Mouse (Mus musculus) megakaryocyte progenitor cell, adult 5-6 weeks (primary cell): Measurements from ENCODE around the gene Trim54. TPM values are rescaled to one million over a fixed set of nuclear protein-coding genes. Genes with fewer than 3 reads are reported as not detected.

ENCODE experiments used
- ATAC-seq: replicated peaks from 2 replicates; pipeline ENCODE4 v1.8.0; 2016; ENCODE audit warnings: mild to moderate bottlenecking, moderate TSS enrichment, inconsistent platforms; ENCODE audit not compliant: poor library complexity
- total RNA-seq, 2 experiments: library from RNA; stranded (forward) in 1 of 2; stranded (reverse) in 1 of 2; fragments of 157-497, 149-512 nt in 1 of 2; fragments of 200-1000 nt in 1 of 2; gene quantifications; 2 replicates each; pipeline versions ENCODE4 v1.2.3 to v1.2.4; 2015 to 2017

Trim54 gene
- total RNA-seq, 2 experiments from 2014 or later = not detected

GRCm38 (mm10) chr5:31095711-31096480 lies 20.6 kb upstream of the Trim54 start:
- no peak for ATAC-seq

GRCm38 (mm10) chr5:31105814-31106335 lies 10.6 kb upstream of the Trim54 start, which contains the start of gene Dnajc5g:
Gene Dnajc5g (plus strand): TSS chr5:31106285.
- ATAC-seq = peak; percentile 34; the same call in 1 of the 2 replicates

GRCm38 (mm10) chr5:31108000-31108490 lies 8.5 kb upstream of the Trim54 start, which contains the start of gene Slc30a3:
Gene Slc30a3 (minus strand): TSS chr5:31108237.
- ATAC-seq = no peak

GRCm38 (mm10) chr5:31110781-31111180 lies 5.7 kb upstream of the Trim54 start:
- ATAC-seq = peak; percentile 55; the same call in 1 of the 2 replicates

- no peak for ATAC-seq
These were observed 400 bp downstream of the Trim54 start for GRCm38 (mm10) chr5:31116912-31117311.

DNA sequence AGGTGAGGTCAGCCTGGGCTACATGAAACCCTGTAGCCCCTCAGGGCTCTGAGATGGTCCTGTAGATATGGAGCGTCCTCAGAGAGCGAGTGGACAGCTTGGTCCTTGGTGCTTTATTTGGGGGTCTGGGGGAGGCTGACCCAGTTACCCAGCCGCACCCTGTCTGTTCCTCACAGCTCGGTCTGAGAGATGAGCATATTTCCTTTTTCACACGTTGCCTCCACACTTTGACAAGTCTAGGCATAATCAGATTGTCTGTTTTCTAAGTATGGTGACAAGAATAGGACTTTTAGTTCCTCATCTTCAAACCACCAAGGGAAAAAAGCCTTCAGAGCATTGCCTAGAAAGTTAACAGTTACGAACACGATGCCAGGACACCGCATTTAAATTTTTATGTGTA lies 4.6 kb downstream of the Trim54 start:
- ATAC-seq = no peak

DNA sequence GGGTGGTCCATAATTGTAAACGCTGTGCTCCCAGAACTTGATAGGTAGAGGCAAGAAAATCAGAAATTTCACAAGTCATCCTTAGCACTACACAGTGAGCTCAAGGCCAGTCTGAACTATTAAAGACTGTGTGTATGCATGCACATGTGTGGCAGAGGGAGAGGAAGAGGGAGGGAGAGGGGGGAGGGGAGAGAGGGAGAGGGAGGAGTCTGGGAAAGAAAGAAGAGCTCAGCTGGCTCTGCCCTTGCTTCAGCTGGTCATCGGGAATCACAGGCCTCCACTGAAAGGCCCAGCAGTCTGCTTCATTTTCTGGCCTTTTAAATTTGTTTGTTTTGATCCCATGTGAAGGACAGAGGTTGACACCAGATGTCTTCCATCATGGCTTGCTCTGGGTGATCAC lies 7.0 kb downstream of the Trim54 start:
- no peak for ATAC-seq

GRCm38 (mm10) chr5:31126050-31126449 lies 9.5 kb downstream of the Trim54 start:
- ATAC-seq = no peak

DNA sequence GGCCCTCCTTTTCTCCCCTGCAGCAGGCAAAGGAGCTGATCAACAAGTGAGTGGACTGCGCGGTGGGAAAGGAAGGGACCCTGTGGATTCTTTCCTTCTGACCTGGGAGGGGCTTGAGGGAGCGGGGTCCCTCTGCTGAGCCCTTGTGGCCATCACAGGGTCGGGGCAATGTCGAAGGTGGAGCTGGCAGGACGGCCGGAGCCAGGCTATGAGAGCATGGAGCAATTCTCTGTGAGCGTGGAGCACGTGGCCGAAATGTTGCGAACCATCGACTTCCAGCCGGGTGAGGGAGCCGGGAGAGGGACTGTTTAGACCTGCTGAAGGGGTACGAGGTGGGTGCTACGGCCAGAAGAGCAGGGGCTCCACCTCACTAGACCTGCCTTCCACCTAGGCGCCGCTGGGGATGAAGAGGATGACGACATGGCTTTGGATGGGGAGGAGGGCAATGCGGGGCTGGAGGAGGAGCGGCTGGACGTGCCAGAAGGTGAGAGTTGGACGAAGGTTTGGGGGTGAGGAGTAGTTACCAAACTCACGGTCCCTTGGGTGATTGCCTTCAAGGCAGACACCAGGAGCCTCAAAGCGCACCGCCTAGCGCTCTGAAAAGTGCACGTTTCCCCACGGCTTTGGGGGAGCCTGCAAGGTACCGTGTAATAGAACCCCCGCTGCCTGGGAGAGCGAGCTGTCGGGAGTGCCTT lies 20.4 kb downstream of the Trim54 start:
- no peak for ATAC-seq

DNA sequence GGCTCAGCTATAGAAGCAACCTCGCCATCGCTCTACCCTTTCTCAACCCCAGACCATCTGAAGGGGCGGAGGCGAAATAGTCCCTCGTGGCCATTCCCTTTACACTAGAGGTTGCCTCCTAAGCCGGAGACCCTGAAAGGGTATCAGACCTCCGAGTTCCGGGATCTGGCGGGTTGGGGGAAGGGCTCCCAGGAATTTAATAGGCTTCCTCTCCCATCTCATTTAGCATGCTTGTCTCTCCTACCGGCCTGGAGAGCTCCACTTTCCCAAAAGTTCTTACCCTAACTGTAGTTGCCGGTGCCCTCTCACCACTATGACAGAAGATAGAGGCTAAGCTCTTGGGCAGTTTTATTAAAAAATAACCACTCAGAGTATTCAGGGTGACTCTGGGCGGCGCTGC lies 21.1 kb downstream of the Trim54 start:
- ATAC-seq = no peak

GRCm38 (mm10) chr5:31138241-31138967 lies 21.9 kb downstream of the Trim54 start, which contains the start of gene Ucn:
Gene Ucn (minus strand): TSS chr5:31138829.
- no peak for ATAC-seq

GRCm38 (mm10) chr5:31138968-31139425 lies 22.5 kb downstream of the Trim54 start:
- peak; percentile 39; the same call in 1 of the 2 replicates for ATAC-seq

DNA sequence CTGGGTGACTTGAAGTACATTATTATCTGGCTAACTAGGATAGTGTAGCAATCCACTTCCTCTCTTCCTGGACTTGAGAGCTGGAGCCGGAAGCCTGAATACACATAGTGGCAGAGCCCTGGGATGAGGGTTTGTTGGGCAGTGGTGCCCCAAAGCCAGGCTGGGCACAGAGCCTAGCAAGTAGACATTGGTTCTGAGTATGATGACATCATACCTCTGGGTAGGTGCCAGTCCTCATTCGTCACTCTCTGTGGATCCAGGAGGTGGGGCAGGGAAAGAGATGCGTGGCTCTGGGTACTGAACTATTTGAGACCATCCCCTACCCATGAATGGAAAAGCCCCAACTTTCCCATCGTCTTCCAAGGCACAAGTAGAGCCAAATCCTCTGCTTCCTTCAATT lies 33.3 kb downstream of the Trim54 start:
- ATAC-seq = no peak

DNA sequence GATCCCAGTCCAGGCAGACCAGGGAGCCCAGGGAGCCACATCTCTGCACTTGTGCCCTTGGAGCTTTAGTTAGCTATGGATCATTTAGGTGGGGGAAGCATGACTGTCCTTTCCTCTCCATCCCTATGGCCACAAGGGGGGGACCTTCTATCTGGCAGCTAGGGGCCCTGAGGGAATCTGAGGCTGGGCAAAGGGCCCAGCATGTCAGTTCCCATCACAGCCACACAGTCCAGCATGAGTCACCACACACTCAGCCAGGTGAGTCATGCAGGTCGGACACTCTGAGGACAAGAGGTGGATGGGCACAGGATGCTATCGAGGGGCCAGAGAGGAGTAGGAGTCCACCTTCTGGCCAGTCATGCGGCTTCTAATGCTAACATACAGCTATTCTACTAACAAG lies 35.2 kb downstream of the Trim54 start:
- ATAC-seq = peak; percentile 11; the same call in 1 of the 2 replicates

DNA sequence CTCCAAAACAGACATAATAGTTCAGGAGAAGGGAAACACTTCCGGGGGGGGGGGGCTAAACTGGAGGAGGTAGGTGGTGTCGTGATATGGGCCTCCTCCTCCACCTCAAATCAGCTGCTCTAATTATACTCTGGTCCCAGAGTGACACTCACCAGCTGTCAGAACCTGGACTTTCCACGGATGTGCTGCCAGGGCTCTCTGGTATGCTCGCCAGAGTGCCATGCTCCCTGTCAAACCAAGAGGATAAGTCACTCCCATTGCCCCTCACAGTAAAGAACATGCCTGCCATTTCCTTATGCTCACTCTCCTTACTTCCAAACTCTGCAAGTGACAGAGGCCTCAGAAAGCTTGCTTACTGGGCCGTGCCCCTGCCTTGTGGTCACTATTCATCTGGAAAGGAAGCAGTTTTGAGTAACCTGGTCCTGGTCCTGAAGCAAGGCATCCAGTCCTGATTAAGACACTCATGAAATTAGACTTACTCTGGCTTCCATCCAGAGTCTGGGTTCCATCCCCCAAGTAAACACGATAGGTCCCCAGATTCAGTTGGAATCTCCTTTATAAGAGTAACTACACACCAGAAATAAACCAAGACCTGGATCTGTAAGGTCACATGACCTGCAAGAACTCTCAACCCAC lies 37.1 kb downstream of the Trim54 start:
- ATAC-seq = no peak

DNA sequence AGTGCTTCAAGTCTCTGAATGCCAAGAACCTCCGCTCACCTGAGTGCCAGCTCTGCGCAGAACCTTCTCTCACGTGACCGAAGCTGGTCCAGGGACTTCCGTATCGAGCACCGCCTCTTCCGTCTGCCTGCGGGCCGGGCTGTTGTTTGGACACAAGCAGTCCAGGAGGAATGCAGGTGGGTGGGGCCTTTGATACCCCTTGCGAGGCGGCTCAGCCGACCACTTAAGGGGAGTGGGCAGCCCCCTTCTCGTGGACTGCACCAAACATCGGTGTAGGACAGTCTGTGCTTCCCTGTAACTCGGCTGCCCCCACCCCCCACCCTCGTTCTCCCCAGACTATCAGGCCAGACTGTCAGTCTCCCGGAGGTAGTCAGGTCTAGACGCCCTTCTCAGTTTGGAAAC lies 37.6 kb downstream of the Trim54 start, which contains the start of gene Mpv17:
Mpv17 (minus strand) TSS at position 100 of the 402 bp plus-strand sequence.
- peak; percentile 90 for ATAC-seq

- no peak for ATAC-seq
These were observed 46.0 kb downstream of the Trim54 start for GRCm38 (mm10) chr5:31162462-31162861.

GRCm38 (mm10) chr5:31164878-31165277 lies 48.4 kb downstream of the Trim54 start:
- peak; percentile 68 for ATAC-seq

DNA sequence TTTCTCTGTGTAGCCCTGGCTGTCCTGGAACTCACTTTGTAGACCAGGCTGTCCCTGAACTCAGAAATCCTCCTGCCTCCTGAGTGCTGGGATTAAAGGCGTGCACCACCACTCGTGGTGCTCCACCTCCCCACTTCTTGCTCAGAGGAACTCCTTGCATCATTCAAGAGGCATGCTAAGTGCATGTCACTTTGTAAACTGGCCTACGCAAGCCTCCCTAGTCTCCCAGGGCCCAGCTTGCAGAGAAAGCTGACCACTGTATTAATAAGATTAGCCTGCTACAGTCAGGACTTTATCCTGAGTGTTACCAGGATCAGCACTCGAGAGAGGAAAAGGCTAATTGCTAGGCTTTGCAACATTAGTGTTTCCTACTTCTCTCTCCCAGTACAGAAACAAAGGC lies 52.1 kb downstream of the Trim54 start:
- no peak for ATAC-seq

- ATAC-seq = peak; percentile 45
These were observed 62.8 kb downstream of the Trim54 start for GRCm38 (mm10) chr5:31179301-31179765.
